Mouse (Mus musculus): Measurements from ENCODE around the gene Caskin1. TPM values are rescaled to one million over a fixed set of nuclear protein-coding genes. Genes with fewer than 3 reads are reported as not detected.

The Caskin1 gene
- polyA plus RNA-seq, 1 experiment from 2014 or later, result 55.0 TPM

DNA sequence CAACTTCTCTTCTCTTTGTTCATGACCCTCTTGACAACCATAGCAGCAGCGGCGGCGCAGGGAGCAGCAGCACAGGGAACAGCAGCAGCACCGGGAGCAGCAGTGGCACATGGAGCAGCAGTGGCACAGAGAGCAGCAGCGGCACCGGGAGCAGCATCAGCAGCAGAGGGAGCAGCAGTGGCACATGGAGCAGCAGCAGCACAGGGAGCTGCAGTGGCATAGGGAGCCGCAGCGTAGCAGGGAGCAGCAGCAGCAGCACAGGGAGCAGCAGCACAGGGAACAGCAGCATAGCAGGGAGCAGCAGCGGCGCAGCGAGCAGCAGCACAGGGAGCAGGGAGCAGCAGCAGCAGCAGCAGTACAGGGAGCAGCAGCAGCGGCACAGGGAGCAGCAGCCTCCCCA, 56.2 kb downstream of the Caskin1 start:
- Histone ChIP-seq H3K36me3 (no peaks in the 10 kb centered on the region), H3K9me3 (no peaks in the 10 kb centered on the region), H3K4me2 (peak overlapping the region; percentile 18; the same call in 1 of the 2 replicates), H3K9ac (peak overlapping the region; percentile 10; the same call in 1 of the 2 replicates), H3K27me3 (peaks cover 4% of the 10 kb centered on the region), H3K4me3 (no peak overlapping the region; the same call in 1 of the 2 replicates), H3K4me1 (replicated peaks) (peaks cover 13% of the 10 kb centered on the region; the same call in 1 of the 2 replicates), H3K27ac (replicated peaks) (no peak overlapping the region)
- ATAC-seq (ENCODE audit: low FRiP score, low read depth), result no peak
- 15% methylated on average over 12 of the region's 12 CpGs for WGBS

DNA sequence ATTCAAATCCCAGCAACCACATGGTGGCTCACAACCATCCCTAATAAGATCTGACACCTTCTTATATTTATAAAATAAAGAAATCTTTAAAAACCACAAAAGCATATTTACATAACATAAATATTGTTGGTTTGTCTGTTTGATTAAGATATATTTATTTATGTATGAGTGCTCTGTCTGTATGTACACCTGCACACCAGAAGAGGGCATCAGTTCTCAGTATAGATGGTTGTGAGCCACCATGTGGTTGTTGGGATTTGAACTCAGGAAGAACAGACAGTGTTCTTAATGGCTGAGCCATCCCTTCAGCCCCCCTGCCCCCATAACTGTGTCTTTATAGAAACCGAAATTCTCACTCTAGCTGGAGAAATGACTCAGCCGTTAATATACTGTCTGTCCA, 56.8 kb downstream of the Caskin1 start:
- ATAC-seq (ENCODE audit: low FRiP score, low read depth), result no peak

DNA sequence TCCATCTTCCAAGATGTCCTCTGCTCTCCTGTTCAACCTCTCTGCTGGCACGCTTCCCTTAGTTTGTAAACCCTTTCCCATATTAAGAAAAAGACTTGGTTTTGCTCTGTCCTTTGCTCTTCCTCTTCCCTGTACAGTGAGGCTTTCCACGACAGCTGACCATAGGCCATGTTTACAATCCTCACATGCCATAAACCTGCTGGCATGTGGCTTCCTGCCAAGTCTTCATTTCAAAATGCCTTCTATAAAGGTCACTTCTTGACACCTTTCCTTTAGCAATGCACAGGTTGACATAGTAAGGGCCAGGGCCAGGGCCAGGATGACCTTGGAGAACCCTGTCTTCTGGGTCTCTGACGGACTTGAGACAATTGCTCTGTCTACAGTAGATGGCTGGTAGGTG, 57.8 kb downstream of the Caskin1 start:
- WGBS, result 88% methylated on average over 3 of the region's 3 CpGs
- no peaks in the 10 kb centered on the region for H3K36me3 ChIP-seq
- H3K27ac ChIP-seq (replicated peaks), result no peak overlapping the region
- H3K9ac ChIP-seq, result no peak overlapping the region
- no peaks in the 10 kb centered on the region for H3K9me3 ChIP-seq
- H3K4me2 ChIP-seq, result no peak overlapping the region
- peaks cover 4% of the 10 kb centered on the region for H3K27me3 ChIP-seq
- peaks cover 20% of the 10 kb centered on the region for H3K4me1 ChIP-seq (replicated peaks)
- no peak for ATAC-seq (ENCODE audit: low FRiP score, low read depth)
- no peak overlapping the region for H3K4me3 ChIP-seq

More for the DNA sequence above, 56.8 kb downstream of the Caskin1 start:
- Histone ChIP-seq H3K9me3 (no peaks in the 10 kb centered on the region), H3K4me3 (no peak overlapping the region), H3K36me3 (no peaks in the 10 kb centered on the region), H3K4me1 (replicated peaks) (peaks cover 14% of the 10 kb centered on the region; the same call in 1 of the 2 replicates), H3K9ac (no peak overlapping the region), H3K4me2 (no peak overlapping the region), H3K27ac (replicated peaks) (no peak overlapping the region), H3K27me3 (peaks cover 4% of the 10 kb centered on the region)
- WGBS, result 87% methylated on average over 2 of the region's 2 CpGs

DNA sequence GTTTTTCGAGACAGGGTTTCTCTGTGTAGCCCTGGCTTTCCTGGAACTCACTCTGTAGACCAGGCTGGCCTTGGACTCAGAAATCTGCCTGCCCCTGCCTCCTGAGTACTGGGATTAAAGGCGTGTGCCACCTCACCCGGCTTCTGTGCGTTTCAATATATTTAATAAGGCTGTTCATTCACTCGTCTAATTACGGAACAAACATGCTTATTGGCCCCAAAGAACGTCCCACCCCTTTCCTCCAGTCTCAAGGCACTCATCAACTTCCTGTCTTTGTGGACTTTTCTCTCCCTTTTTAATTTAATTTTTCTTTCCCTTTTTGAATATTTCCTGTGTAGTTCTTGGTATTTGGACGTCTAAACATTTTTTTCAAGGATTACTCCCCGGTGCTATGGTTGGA, 60.0 kb downstream of the Caskin1 start:
- peak overlapping the region; percentile 73 for H3K4me2 ChIP-seq
- H3K9me3 ChIP-seq, result no peaks in the 10 kb centered on the region
- 33% methylated on average over 9 of the region's 9 CpGs for WGBS
- 0 out of 2 replicates have a peak overlapping the region, but pooled peaks have one; percentile 37 for H3K27ac ChIP-seq (replicated peaks)
- H3K36me3 ChIP-seq, result no peaks in the 10 kb centered on the region
- ATAC-seq (ENCODE audit: low FRiP score, low read depth), result no peak
- peak overlapping the region; percentile 56 for H3K4me3 ChIP-seq
- H3K4me1 ChIP-seq (replicated peaks), result peaks cover 39% of the 10 kb centered on the region
- no peak overlapping the region for H3K9ac ChIP-seq
- peaks cover 4% of the 10 kb centered on the region for H3K27me3 ChIP-seq

DNA sequence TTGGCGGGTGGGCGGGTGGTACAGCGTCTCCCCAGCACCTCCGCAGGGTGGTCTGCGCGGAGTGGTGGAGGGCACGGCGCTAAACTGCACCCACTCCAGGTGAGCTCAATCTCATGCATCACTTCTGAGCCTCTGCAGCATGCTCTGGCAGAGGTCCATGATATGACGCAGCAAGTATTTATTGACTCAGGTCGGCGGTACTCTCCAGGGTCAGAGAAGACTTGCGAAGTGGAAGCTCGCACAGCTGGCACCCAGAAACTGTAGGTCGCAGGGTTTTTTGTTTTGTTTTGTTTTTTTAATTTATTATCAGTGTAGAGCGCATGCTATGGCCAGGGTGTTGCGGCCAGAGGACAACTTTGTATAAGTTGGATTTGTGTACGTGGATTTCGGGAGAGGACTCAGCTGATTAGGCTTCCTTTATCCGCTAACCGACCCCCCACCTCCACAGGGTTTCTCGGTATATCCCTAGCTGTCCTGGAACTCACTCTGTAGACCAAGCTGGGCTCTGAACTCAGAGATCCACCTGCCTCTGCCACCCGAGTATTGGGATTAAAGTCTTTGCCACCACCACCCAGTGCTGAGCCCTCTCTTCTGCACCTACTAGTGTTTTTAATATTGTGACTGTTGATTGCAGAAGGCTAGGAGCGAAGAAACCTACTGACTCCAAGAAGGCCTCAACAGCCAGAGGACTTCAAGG, 60.7 kb downstream of the Caskin1 start:
- no peaks in the 10 kb centered on the region for H3K36me3 ChIP-seq
- peak overlapping the region; percentile 56 for H3K4me3 ChIP-seq
- peak; percentile 33 for ATAC-seq (ENCODE audit: low FRiP score, low read depth)
- H3K27me3 ChIP-seq, result peaks cover 4% of the 10 kb centered on the region
- H3K9me3 ChIP-seq, result no peaks in the 10 kb centered on the region
- H3K4me2 ChIP-seq, result peak overlapping the region; percentile 73
- H3K27ac ChIP-seq (replicated peaks), result peak overlapping the region; percentile 95
- 4% methylated on average over 23 of the region's 23 CpGs for WGBS
- peaks cover 39% of the 10 kb centered on the region for H3K4me1 ChIP-seq (replicated peaks)
- H3K9ac ChIP-seq, result peak overlapping the region; percentile 41

DNA sequence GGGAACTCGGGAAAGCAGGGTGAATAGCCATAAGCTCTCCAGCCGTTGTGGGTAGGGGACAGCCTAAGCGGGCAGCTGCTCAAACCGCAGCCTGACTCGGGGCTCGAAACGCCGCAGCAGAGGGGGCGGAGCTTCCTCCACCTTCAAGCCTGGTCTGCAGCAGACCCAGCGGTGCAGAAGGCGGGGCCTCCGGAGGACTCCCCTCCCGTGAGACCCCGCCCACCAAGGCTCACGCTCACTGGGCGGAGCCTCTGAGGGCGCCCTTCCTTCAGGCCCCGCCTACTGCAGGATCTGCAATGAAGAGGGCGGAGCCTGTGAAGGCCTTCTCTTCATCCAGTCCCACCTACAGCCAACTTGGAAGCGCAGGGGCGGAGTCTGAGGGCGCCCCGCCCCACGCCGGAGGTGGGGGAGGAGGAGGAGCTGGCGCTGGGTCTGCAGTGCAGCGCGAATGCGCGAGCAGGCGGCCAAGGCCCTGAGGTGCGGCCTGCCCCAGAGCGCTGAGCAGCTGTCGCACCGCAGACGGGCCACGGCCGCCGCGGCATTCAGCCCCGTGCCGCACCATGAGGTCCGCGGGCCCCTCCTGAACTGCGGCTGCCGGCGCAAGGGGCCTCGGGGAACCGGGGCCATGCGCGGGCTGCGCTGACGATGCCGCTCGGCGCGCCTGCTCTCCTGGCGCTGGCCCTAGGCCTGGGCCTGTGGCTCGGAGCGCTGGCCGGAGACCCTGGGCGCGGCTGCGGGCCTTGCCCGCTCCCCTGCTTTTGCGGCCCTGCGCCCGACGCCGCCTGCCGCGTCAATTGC, 61.4 kb downstream of the Caskin1 start, which contains the start of gene Pkd1:
TSS of gene Pkd1 (plus strand) at position 217 of the 798 bp plus-strand sequence.
- H3K4me2 ChIP-seq, result peak within 1 kb of the TSS; percentile 73
- peaks cover 36% of the 10 kb centered on the region for H3K4me1 ChIP-seq (replicated peaks)
- H3K36me3 ChIP-seq, result no peaks in the 10 kb centered on the region
- WGBS, result under 1% methylated on average over 66 of the region's 72 CpGs
- H3K27me3 ChIP-seq, result peaks cover 4% of the 10 kb centered on the region
- peak within 1 kb of the TSS; percentile 94 for H3K9ac ChIP-seq
- H3K4me3 ChIP-seq, result peak within 1 kb of the TSS; percentile 56
- ATAC-seq (ENCODE audit: low FRiP score, low read depth), result peak; percentile 95
- peak within 1 kb of the TSS; percentile 95 for H3K27ac ChIP-seq (replicated peaks)
- no peaks in the 10 kb centered on the region for H3K9me3 ChIP-seq

DNA sequence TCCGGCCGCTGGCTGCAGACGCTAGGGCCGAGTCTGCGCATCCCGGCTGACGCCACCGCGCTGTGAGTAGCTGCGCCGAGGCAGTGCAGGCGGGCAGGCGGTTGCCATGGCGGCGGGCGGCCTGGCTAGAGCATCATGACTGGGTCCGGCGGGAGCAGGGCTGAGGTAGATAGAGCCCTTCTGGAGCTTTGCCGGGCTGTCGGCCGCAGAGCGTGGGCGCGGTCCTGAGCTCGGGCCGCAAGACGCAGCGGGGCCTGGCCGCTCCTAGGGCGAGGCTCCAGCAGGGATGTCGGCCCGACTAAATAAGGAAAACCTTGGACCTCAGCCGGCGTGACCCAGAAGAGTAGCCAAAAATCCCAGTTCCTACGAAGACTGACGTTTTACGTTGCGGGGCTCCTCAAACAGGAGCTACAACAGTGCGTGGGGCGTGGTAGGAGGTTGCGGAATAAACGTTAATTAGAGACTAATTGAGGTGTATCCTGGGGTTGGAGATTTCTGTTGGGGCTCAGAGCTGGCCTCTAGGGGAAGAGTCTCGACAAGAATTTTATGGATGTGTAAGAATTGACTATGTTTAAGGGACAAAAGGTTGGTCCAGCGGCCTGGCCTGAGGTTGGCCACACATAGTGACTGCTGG, 62.1 kb downstream of the Caskin1 start:
- H3K9me3 ChIP-seq, result no peaks in the 10 kb centered on the region
- peak; percentile 78 for ATAC-seq (ENCODE audit: low FRiP score, low read depth)
- peak overlapping the region; percentile 73 for H3K4me2 ChIP-seq
- H3K27ac ChIP-seq (replicated peaks), result peak overlapping the region; percentile 95
- peak overlapping the region; percentile 94 for H3K9ac ChIP-seq
- no peaks in the 10 kb centered on the region for H3K36me3 ChIP-seq
- peaks cover 4% of the 10 kb centered on the region for H3K27me3 ChIP-seq
- H3K4me1 ChIP-seq (replicated peaks), result peaks cover 36% of the 10 kb centered on the region
- WGBS, result under 1% methylated on average over 44 of the region's 44 CpGs
- H3K4me3 ChIP-seq, result peak overlapping the region; percentile 56

DNA sequence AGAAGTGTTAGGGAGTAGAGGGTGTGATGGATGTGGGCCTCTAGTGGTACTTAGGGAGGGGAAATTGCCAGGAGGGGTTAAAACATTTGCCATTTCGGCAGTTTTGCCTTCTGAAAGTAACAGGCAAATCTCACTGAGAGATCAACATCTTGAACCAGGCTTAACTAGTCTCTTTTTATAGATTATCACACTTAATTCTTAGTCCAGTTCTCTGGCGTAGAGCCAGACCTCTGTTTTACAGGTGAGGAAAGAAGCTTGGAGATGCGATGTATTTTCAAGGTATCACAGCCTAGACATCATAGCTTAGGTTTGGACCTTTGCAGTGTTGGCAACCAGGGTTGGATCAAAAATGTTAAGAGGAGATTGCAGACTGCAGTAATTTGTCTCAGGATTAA, 62.6 kb downstream of the Caskin1 start:
- Histone ChIP-seq H3K9me3 (no peaks in the 10 kb centered on the region), H3K27me3 (peaks cover 4% of the 10 kb centered on the region), H3K9ac (peak overlapping the region; percentile 94), H3K4me2 (peak overlapping the region; percentile 73), H3K4me3 (peak overlapping the region; percentile 56), H3K4me1 (replicated peaks) (peaks cover 36% of the 10 kb centered on the region), H3K27ac (replicated peaks) (peak overlapping the region; percentile 95), H3K36me3 (no peaks in the 10 kb centered on the region)
- no peak for ATAC-seq (ENCODE audit: low FRiP score, low read depth)
- WGBS, result 40% methylated on average over 3 of the region's 3 CpGs

DNA sequence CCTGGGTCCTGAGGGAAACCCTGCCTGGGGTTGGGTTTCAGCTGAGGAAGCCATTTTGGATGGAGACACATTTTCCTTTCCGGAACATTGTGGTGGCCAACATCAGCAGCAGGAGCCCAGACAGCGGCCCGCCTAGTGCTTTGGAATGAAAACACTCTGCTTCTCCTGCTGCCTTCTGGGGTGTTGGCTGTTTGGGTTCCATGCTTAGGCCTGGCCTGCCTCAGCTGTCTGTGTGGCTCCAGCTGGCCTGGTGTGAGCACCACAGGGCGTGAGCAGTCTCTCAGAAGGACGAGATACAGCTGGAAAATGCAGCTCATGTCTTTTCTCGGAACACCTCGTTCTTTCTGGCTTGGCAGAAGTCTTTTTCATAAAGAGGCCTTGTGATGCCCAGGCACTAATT, 68.7 kb downstream of the Caskin1 start:
- Histone ChIP-seq H3K27ac (replicated peaks) (no peak overlapping the region), H3K4me2 (no peak overlapping the region), H3K9me3 (no peaks in the 10 kb centered on the region), H3K4me3 (no peak overlapping the region), H3K4me1 (replicated peaks) (peaks cover 44% of the 10 kb centered on the region), H3K36me3 (no peaks in the 10 kb centered on the region), H3K27me3 (no peaks in the 10 kb centered on the region), H3K9ac (no peak overlapping the region)
- no peak for ATAC-seq (ENCODE audit: low FRiP score, low read depth)
- WGBS, result 85% methylated on average over 7 of the region's 7 CpGs

Measured in hindbrain, embryonic 15.5 days (tissue).